Mouse (Mus musculus) bone marrow, adult 2 months (tissue): ENCODE data around the gene Hmox2. TPM values are rescaled to one million over a fixed set of nuclear protein-coding genes. Genes with fewer than 3 reads are reported as not detected.
A peak's percentile ranks its signal among the peaks of the same experiment; 100 is the strongest.
"Not testable (repeated sequence)": the region's sequence is repeated elsewhere in the genome, so short reads cannot be mapped to it uniquely, and the experiment has no call there.

Experiments used
- H3K27ac ChIP-seq: fragments of 200-500 bp; 2 replicates; pipeline ENCODE4 v1.5.1; 2012; ENCODE audit warnings: low read depth, mild to moderate bottlenecking, control low read depth, inconsistent platforms, low read length; ENCODE audit not compliant: control insufficient read depth, poor library complexity, insufficient read depth
- H3K4me1 ChIP-seq: fragments of 200-500 bp; 2 replicates; pipeline ENCODE4 v1.6.1; 2011; ENCODE audit warnings: low read length; ENCODE audit not compliant: control insufficient read depth, insufficient read depth
- H3K4me3 ChIP-seq: fragments of 200-500 bp; replicated peaks from 2 replicates; pipeline ENCODE3; 2011; ENCODE audit warnings: mild to moderate bottlenecking, low read depth, low read length, control low read depth; ENCODE audit not compliant: control insufficient read depth
- CTCF ChIP-seq: fragments of 200-500 bp; IDR thresholded peaks from 2 replicates; pipeline ENCODE4 v1.5.1; 2011; ENCODE audit warnings: low read length, control low read depth; ENCODE audit not compliant: control insufficient read depth, insufficient read depth
- POLR2A ChIP-seq: fragments of 200-500 bp; IDR thresholded peaks from 2 replicates; pipeline ENCODE4 v1.6.1; 2011; ENCODE audit warnings: low read depth, mild to moderate bottlenecking, control low read depth, low read length, borderline replicate concordance; ENCODE audit not compliant: control insufficient read depth
- WGBS: fragments of 180-500 bp; shearing (Covaris S2); methylation state at CpG from one replicate; pipeline ENCODE4 v1.1.7; 2018; 5-methylcytosine and 5-hydroxymethylcytosine counted together
- polyA plus RNA-seq: library from polyadenylated mRNA; stranded (reverse); fragments of >200 nt; gene quantifications from 2 replicates; pipeline ENCODE4 v1.2.4, GENCODE M21; 2011; ENCODE audit warnings: low replicate concordance; ENCODE audit not compliant: missing spikeins, insufficient read depth, insufficient read length

Gene Hmox2
- 11.3 and 31.1 TPM in 2 replicates for polyA plus RNA-seq

GRCm38 (mm10) chr16:4725780-4726527, at the start of gene Hmox2:
Hmox2 (plus strand) TSS chr16:4726361.
- H3K4me1 ChIP-seq, result peaks cover 10% of the 10 kb centered on the region
- H3K4me3 ChIP-seq, result peak within 1 kb of the TSS; percentile 93
- TF ChIP-seq POLR2A, result peak; percentile 98
- TF ChIP-seq CTCF, result no peak
- H3K27ac ChIP-seq, result peak within 1 kb of the TSS; percentile 91
- WGBS, result 4% methylated on average over 35 of the region's 35 CpGs

DNA sequence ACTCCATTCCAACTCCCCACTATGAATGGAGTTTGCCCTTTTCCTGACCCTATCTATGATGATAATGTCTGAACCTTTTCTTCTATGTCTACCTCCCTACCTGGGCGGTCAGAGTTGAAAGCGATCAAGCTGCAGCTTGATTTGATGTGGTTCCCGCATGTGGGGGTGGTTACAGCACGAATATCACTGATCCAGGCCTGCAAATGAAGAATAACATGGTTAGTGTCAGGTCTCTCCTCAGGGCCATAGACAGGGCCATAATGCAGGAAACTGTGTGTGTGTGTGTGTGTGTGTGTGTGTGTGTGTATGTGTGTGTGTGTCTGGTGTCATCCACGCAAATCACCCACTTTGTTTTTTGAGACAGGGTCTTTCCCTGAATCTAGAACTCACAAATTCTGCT, 49.3 kb upstream of the Hmox2 start:
- no peak for TF ChIP-seq CTCF
- TF ChIP-seq POLR2A, result no peak
- Histone ChIP-seq H3K4me1 (peaks cover 17% of the 10 kb centered on the region), H3K27ac (no peak overlapping the region), H3K4me3 (no peak overlapping the region)
- 85% methylated on average over 5 of the region's 5 CpGs for WGBS

DNA sequence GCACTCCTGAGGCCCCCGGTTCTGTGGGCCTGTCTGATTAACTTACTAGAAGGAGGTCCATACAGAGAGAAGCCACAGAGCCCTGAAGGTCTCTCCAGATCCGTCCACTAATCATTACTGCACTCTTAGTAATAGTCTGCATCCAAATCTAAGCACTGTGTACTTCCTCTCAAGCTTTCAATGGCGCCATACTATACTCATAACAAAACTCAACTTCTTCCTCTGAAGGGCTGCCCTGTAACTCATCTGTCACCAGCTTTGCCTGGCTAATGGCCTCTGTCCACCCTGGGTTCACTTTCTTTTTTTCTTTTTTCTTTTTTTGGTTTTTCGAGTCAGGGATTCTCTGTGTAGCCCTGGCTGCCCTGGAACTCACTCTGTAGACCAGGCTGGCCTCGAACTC, 48.1 kb upstream of the Hmox2 start:
- H3K27ac ChIP-seq, result peak overlapping the region; percentile 92
- peaks cover 17% of the 10 kb centered on the region for H3K4me1 ChIP-seq
- 21% methylated on average over 5 of the region's 5 CpGs for WGBS
- TF ChIP-seq POLR2A (no peak), CTCF (no peak)
- H3K4me3 ChIP-seq, result peak overlapping the region; percentile 36

- H3K4me1 ChIP-seq, result peaks cover 11% of the 10 kb centered on the region
- TF ChIP-seq POLR2A (peak; percentile 87; the same call in 1 of the 2 replicates), CTCF (no peak)
- under 1% methylated on average over 46 of the region's 47 CpGs for WGBS
Observed at GRCm38 (mm10) chr16:4679121-4680018, 46.8 kb upstream of the Hmox2 start, which contains the start of gene Coro7. Coro7 (minus strand) TSS chr16:4679777.

GRCm38 (mm10) chr16:4680922-4681455, 45.2 kb upstream of the Hmox2 start:
- H3K4me1 ChIP-seq, H3K27ac ChIP-seq, H3K4me3 ChIP-seq: not testable (repeated sequence)
- WGBS, result 86% methylated on average over 3 of the region's 3 CpGs

More at GRCm38 (mm10) chr16:4679121-4680018, 46.8 kb upstream of the Hmox2 start, which contains the start of gene Coro7:
- Histone ChIP-seq H3K27ac (peak within 1 kb of the TSS; percentile 92), H3K4me3 (peak within 1 kb of the TSS; percentile 90)

DNA sequence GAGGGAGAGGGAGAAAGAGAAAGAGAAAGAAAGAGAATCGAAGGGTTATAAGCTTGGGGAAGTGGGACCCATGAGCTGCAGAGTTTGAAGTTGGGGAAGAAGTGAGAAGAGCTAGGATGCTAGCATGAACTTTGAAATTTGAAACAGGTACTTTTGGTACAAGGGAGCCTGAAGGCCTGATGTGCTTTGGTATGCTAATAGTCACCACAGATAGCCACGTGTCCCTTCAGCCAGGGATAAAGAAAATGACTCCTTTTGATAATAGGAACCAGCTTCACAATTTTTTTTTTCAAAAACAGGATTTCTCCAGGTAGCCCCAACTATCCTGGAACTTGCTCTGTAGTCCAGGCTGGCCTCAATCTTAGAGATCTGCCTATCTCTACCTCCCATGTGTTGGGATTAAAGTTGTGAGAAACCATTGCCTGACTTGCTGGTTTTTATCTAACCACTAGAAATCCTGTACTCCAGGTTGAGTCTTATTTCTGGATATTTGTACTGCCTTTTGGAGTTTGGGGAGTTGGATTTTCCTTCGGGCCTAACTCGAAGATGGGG, 43.5 kb upstream of the Hmox2 start:
- H3K4me1 ChIP-seq, result peaks cover 2% of the 10 kb centered on the region
- 50% methylated on average over 4 of the region's 4 CpGs for WGBS

GRCm38 (mm10) chr16:4683193-4683580, 43.0 kb upstream of the Hmox2 start:
- H3K4me1 ChIP-seq, result peaks cover 1% of the 10 kb centered on the region
- peak overlapping the region; percentile 69 for H3K4me3 ChIP-seq
- H3K27ac ChIP-seq, result peak overlapping the region; percentile 38; the same call in 1 of the 2 replicates
- TF ChIP-seq CTCF (no peak), POLR2A (no peak)
- WGBS, result 13% methylated on average over 9 of the region's 9 CpGs

More for the DNA sequence above, 43.5 kb upstream of the Hmox2 start:
- no peak overlapping the region for H3K27ac ChIP-seq
- H3K4me3 ChIP-seq, result no peak overlapping the region
- TF ChIP-seq POLR2A (no peak), CTCF (no peak)
